Mouse (Mus musculus): ENCODE measurements around the gene Ankib1. TPM values are rescaled to one million over a fixed set of nuclear protein-coding genes. Genes with fewer than 3 reads are reported as not detected.
A peak's percentile ranks its signal among the peaks of the same experiment; 100 is the strongest.

The Ankib1 gene
- polyA plus RNA-seq, 1 experiment = 7.4 TPM

DNA sequence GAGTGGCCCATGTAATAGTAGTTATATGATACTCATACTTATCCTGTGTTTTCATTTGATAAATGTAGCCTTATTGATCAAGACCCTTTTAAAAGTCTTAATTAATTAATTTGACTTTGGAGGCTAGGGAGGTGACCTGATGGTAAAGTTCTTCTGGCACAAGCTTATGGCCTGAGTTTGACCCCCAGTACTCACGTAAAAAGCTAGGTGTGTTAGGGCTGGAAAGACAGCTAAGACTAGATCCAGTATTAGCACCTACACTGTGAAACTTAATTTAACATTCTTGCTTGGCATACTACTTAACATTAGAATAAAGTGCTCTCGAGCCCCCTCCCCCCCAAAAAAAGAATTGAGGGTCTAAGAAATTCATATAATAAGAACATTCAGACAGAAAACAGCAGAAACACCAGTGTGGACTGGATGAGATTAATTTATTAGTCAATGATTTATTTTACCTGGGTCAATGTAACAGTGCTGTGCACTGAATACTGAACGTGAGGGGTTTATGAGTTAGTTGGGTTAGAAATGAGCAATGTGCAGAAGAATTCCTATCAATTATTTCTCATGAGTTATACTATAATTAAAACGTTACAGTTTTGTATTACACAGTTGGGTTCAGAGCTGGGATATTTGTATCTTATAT is 154.4 kb downstream of the Ankib1 start:
- Histone ChIP-seq H3K27me3 (replicated peaks) (no peaks in the 10 kb centered on the region), H3K36me3 (replicated peaks; ENCODE audit: low read length) (peaks cover 26% of the 10 kb centered on the region), H3K9me3 (no peaks in the 10 kb centered on the region), H3K4me1 (peaks cover 75% of the 10 kb centered on the region), H3K4me3 (replicated peaks) (peak overlapping the region; percentile 98)
- TF ChIP-seq GATA1 (IDR thresholded peaks at IDR 0.05; ENCODE audit: borderline replicate concordance, low read length) (no peak), FLI1 (IDR thresholded peaks at IDR 0.05; ENCODE audit: low read length) (no peak)

DNA sequence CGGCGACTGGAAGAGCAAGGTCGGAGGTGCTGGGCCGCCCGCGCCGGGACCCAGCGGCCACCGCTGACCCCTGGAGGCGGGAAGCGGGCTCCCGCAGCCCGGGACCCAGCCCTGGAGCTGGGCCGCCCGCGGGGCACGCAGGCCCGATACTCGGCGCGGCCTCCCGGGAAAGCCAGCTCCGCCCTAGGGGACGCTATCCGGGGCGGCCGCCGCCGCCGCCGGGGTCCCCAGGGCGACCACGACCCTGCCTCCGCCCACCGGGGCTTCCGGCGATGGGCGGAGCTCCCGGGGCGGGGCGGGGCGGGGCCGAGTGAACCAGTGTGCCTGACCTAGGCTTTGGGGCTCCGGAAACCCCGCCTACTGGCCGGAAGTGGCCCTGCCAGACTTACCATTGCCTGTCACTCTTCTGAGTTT is 155.0 kb downstream of the Ankib1 start:
- Histone ChIP-seq H3K4me1 (peaks cover 79% of the 10 kb centered on the region), H3K36me3 (replicated peaks; ENCODE audit: low read length) (peaks cover 32% of the 10 kb centered on the region), H3K27me3 (replicated peaks) (no peaks in the 10 kb centered on the region), H3K4me3 (replicated peaks) (peak overlapping the region; percentile 98), H3K9me3 (no peaks in the 10 kb centered on the region)
- TF ChIP-seq GATA1 (IDR thresholded peaks at IDR 0.05; ENCODE audit: borderline replicate concordance, low read length) (no peak), FLI1 (IDR thresholded peaks at IDR 0.05; ENCODE audit: low read length) (no peak)

DNA sequence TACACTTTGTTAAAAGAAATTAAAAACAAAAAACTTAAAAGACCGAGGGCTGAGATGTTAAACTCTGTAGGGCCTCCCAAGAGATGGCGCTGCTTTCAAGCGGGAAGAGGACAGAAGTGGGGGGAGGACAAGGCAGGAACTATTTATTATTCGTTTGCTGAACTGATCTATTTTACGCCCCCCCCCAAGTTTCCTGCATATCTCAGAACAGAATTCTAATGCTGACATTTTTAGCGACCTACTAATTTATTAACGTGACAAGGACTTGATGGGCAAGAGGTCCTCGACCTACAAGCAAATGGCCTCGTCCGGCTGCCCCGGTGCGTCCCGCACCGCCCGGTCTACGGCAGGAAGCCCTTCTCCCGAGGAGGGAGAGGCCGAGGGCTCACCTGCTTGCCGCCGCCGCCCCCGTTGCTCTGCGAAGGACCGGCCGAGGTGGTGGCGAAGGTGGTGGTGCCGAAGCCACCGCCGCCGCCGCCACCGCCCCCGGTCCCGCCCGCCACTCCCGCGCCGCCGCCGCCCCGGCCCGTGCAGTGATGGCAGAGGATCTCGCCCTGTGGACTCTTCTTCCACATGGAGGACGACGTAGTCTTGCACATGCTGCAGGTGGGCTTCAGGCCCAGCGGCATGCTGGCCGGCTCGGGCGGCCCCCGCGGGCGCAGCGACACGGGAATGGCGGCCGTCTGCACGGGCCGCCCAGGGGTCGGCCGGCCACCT is 155.6 kb downstream of the Ankib1 start:
- TF ChIP-seq GATA1 (IDR thresholded peaks at IDR 0.05; ENCODE audit: borderline replicate concordance, low read length) = no peak
- no peak for TF ChIP-seq FLI1 (IDR thresholded peaks at IDR 0.05; ENCODE audit: low read length)
- Histone ChIP-seq H3K4me3 (replicated peaks) (peak overlapping the region; percentile 98), H3K36me3 (replicated peaks; ENCODE audit: low read length) (peaks cover 38% of the 10 kb centered on the region), H3K4me1 (peaks cover 83% of the 10 kb centered on the region), H3K27me3 (replicated peaks) (no peaks in the 10 kb centered on the region), H3K9me3 (no peaks in the 10 kb centered on the region)

DNA sequence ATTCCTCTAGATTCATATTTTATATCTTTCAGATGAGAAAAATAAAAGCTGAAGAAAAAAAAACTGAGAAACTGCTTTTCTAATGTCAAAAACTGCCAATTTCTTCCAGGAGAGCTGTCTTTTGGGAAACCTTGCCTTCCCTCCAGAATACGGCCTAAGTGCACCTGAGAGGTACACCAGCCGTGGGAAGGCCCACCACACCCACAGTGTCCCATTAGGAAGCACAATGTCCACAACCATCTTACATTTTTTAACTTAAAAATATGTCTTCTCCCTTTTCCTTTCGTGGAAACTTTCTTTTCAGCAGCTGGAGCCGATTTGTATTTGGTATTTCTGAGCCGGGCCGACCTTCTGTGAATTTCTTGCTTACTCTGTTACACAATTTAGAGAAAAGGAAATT is 156.2 kb downstream of the Ankib1 start:
- peaks cover 44% of the 10 kb centered on the region for H3K36me3 ChIP-seq (replicated peaks; ENCODE audit: low read length)
- H3K9me3 ChIP-seq = no peaks in the 10 kb centered on the region
- H3K4me3 ChIP-seq (replicated peaks) = peak overlapping the region; percentile 98
- no peaks in the 10 kb centered on the region for H3K27me3 ChIP-seq (replicated peaks)
- no peak for TF ChIP-seq FLI1 (IDR thresholded peaks at IDR 0.05; ENCODE audit: low read length)
- TF ChIP-seq GATA1 (IDR thresholded peaks at IDR 0.05; ENCODE audit: borderline replicate concordance, low read length) = no peak
- H3K4me1 ChIP-seq = peaks cover 83% of the 10 kb centered on the region

DNA sequence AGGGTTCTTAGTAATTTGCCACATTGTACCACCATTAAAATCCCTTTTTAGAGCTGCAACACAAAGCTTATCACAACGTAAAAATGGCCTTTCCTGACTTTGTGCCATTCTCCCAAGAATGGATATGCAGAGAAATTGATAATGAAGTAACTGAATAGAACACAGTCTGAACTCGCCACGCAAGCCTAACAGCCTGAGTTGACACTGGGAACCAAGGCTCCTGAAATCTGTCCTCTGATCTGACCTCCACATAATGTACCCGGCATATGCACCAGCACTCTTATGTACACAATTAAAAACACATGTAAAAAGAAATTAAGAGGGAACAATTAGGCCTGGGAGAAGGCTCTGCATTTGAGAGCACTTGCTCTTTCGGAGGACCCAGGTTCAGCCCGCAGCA is 157.4 kb downstream of the Ankib1 start:
- H3K4me3 ChIP-seq (replicated peaks) = peak overlapping the region; percentile 76

DNA sequence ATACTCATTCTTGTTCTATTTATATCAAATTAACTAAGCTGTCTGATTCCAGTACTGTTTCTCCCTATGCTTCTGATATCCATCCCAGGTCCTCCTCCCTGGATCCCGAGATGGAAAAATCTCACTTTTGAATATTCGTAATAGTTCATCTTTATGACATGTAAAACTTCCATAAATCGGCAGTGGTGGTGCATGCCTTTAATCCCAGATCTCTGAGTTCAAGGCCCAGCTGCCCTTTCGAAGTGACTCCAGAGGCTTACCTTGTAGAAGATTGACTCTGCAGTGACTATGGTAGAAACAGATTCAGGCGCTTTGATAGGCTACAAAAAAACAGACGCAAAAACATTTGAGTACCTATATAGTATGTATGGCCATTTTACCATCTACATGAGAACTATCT is 158.1 kb downstream of the Ankib1 start:
- Histone ChIP-seq H3K4me1 (peaks cover 63% of the 10 kb centered on the region), H3K27me3 (replicated peaks) (no peaks in the 10 kb centered on the region), H3K9me3 (no peaks in the 10 kb centered on the region), H3K36me3 (replicated peaks; ENCODE audit: low read length) (peaks cover 58% of the 10 kb centered on the region), H3K4me3 (replicated peaks) (no peak overlapping the region)
- TF ChIP-seq FLI1 (IDR thresholded peaks at IDR 0.05; ENCODE audit: low read length) = no peak

More for the DNA sequence above, 157.4 kb downstream of the Ankib1 start:
- Histone ChIP-seq H3K27me3 (replicated peaks) (no peaks in the 10 kb centered on the region), H3K9me3 (no peaks in the 10 kb centered on the region), H3K4me1 (peaks cover 70% of the 10 kb centered on the region), H3K36me3 (replicated peaks; ENCODE audit: low read length) (peaks cover 56% of the 10 kb centered on the region)
- TF ChIP-seq GATA1 (IDR thresholded peaks at IDR 0.05; ENCODE audit: borderline replicate concordance, low read length) (no peak), FLI1 (IDR thresholded peaks at IDR 0.05; ENCODE audit: low read length) (no peak)

Other genes starting within 250 kb of the Ankib1 start
- 1.0 TPM in 1 of 2 replicates, not detected in the other for gene 1700109H08Rik, start 231.4 kb downstream of the Ankib1 start, polyA plus RNA-seq (2012; ENCODE audit: insufficient read depth, low replicate concordance)
- gene Pex1, start 206.9 kb downstream of the Ankib1 start, polyA plus RNA-seq (2012; ENCODE audit: insufficient read depth, low replicate concordance) = 0.64 TPM in 1 of 2 replicates, not detected in the other
- gene Rbm48, start 206.3 kb downstream of the Ankib1 start, polyA plus RNA-seq (2012; ENCODE audit: insufficient read depth, low replicate concordance) = 2.8 TPM in 2 replicates
- not detected in 2 replicates for gene Tmbim7, start 151.7 kb downstream of the Ankib1 start, polyA plus RNA-seq (2012; ENCODE audit: insufficient read depth, low replicate concordance)
- gene Gatad1, start 145.7 kb downstream of the Ankib1 start, polyA plus RNA-seq (2012; ENCODE audit: insufficient read depth, low replicate concordance) = 63.4 and 64.7 TPM in 2 replicates
- gene Krit1, start 259 bp upstream of the Ankib1 start, polyA plus RNA-seq (2012; ENCODE audit: insufficient read depth, low replicate concordance) = 2.0 TPM in 1 of 2 replicates, not detected in the other
- gene Lrrd1, start 42.2 kb upstream of the Ankib1 start, polyA plus RNA-seq (2012; ENCODE audit: insufficient read depth, low replicate concordance) = not detected in 2 replicates
- gene Mterf1a, start 91.0 kb upstream of the Ankib1 start, polyA plus RNA-seq (2012; ENCODE audit: insufficient read depth, low replicate concordance) = 0.18 TPM in 1 of 2 replicates, not detected in the other
- gene Akap9, start 125.1 kb upstream of the Ankib1 start, polyA plus RNA-seq (2012; ENCODE audit: insufficient read depth, low replicate concordance) = 4.6 and 12.3 TPM in 2 replicates

Data from megakaryocyte, embryonic 14.5 days (primary cell).